Comparison of ENCODE assay signal across 10 mouse cellular contexts in the genomic region with DNA sequence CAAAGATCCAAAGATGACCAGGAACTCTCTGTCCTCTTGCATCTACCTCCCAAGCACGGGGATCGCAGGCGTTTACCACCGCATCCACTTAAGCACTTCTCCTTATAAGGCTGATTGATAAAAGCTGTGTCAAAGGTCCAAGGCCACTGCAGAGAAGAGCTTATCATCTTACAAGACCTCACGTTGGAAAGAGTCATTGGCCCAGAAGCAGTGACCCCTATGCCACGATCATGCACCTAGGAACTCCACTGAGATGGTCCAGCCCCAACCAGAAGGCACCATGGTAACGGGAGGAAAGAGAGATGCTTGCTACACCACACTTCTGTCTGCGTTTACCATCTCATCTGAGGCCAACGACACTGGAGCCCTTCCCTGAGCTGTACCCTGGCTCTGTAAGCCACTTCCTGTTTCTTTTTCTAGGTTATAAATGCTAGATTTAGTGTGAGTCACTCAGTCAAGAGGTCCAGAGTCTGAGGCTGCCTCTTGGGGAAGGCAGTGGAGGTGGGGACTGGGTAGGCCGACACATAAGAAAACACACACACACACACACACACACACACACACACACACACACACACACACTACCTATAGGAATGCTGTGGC.
A peak's percentile ranks its signal among the peaks of the same experiment; 100 is the strongest.
DNase-seq lines count a peak whose midpoint lies in the region; ATAC-seq and TF ChIP-seq lines count a peak whose summit lies in the region.
"Had no signal": no experiment of that assay in that cellular context is flagged by ENCODE, and none has a peak within 500 bp of the region (broad histone marks: within the 10 kb centered on the region; RNA-seq: fewer than 3 reads in every experiment).

No protein-coding gene starts in this region.

- H3K27me3 ChIP-seq in midbrain, embryonic 11.5 days (ENCODE audit: control insufficient read depth, insufficient read depth, low read length) = no peaks in the 10 kb centered on the region
- peaks cover 12% of the 10 kb centered on the region; the same call in 1 of the 2 replicates for H3K27me3 ChIP-seq in midbrain, embryonic 10.5 days (ENCODE audit: low read depth, poor library complexity, severe bottlenecking)
- no peaks in the 10 kb centered on the region for H3K27me3 ChIP-seq in myocyte (ENCODE audit: control insufficient read depth, insufficient read depth, insufficient read length)

- TF ChIP-seq POLR2A in embryonic fibroblast, embryonic 13.5 days (IDR thresholded peaks at IDR 0.05; ENCODE audit: low read depth, low read length) = no peak
- no peak for TF ChIP-seq POLR2A in myocyte (IDR thresholded peaks at IDR 0.05; ENCODE audit: insufficient read length, low read depth)

- no peak for TF ChIP-seq CTCF in embryonic fibroblast, embryonic 13.5 days (IDR thresholded peaks at IDR 0.05; ENCODE audit: borderline replicate concordance, insufficient read depth, low read length)

- H3K4me3 ChIP-seq in midbrain, embryonic 11.5 days (ENCODE audit: low read depth, low read length) = no peak overlapping the region
- no peak overlapping the region for H3K4me3 ChIP-seq in midbrain, embryonic 10.5 days
- H3K4me3 ChIP-seq in embryonic fibroblast, embryonic 13.5 days (ENCODE audit: insufficient read depth, low read length) = no peak overlapping the region
- no peak overlapping the region for H3K4me3 ChIP-seq in myocyte

- H3K27ac ChIP-seq in midbrain, embryonic 11.5 days (ENCODE audit: low read depth, low read length) = no peak overlapping the region
- H3K27ac ChIP-seq in midbrain, embryonic 10.5 days (replicated peaks) = no peak overlapping the region
- peak overlapping the region; percentile 7 for H3K27ac ChIP-seq in embryonic fibroblast, embryonic 13.5 days (ENCODE audit: insufficient read depth, low read length)

- peak; percentile 33 for DNase-seq in midbrain, embryonic 11.5 days (ENCODE audit: low spot score, missing footprints)
- DNase-seq in midbrain, embryonic 10.5 days (ENCODE audit: low spot score) = no peak
- peak; percentile 58 for DNase-seq in thymus, postnatal 4 days
- DNase-seq in Muller cell, postnatal 12 days (ENCODE audit: inconsistent ontology term) = no peak
- no peak for DNase-seq in testis, postnatal 14 days (ENCODE audit: low spot score)
- no peak for DNase-seq in right cerebral cortex, postnatal 10 days (ENCODE audit: low spot score in 2 of 2)

- no peak overlapping the region for H3K9ac ChIP-seq in midbrain, embryonic 11.5 days (ENCODE audit: low read length)

- ATAC-seq in midbrain, embryonic 11.5 days (ENCODE audit: low FRiP score) = no peak
- ATAC-seq: forebrain, embryonic 14.5 days; midbrain, embryonic 16.5 days had no signal

- WGBS in midbrain, embryonic 11.5 days = 83% methylated on average over 10 of the region's 10 CpGs
- 82% methylated on average over 10 of the region's 10 CpGs for WGBS in midbrain, embryonic 10.5 days

- no peaks in the 10 kb centered on the region for H3K9me3 ChIP-seq in midbrain, embryonic 11.5 days (ENCODE audit: control insufficient read depth, low read length)
- no peaks in the 10 kb centered on the region for H3K9me3 ChIP-seq in midbrain, embryonic 10.5 days (replicated peaks)

- no peak overlapping the region for H3K4me2 ChIP-seq in midbrain, embryonic 11.5 days
- H3K4me2 ChIP-seq in myocyte (ENCODE audit: low read depth) = peak overlapping the region; percentile 28

- no peaks in the 10 kb centered on the region for H3K79me2 ChIP-seq in myocyte (ENCODE audit: control insufficient read depth, insufficient read depth)

- no peaks in the 10 kb centered on the region for H3K36me3 ChIP-seq in midbrain, embryonic 11.5 days (ENCODE audit: control insufficient read depth, insufficient read depth, low read length)
- no peaks in the 10 kb centered on the region for H3K36me3 ChIP-seq in midbrain, embryonic 10.5 days
- H3K36me3 ChIP-seq in myocyte (ENCODE audit: control insufficient read depth, insufficient read depth) = no peaks in the 10 kb centered on the region

- H3ac ChIP-seq in myocyte (ENCODE audit: control insufficient read depth, insufficient read length) = no peak overlapping the region

- no peaks in the 10 kb centered on the region for H3K4me1 ChIP-seq in midbrain, embryonic 11.5 days (ENCODE audit: control insufficient read depth, insufficient read depth, low read length)
- H3K4me1 ChIP-seq in midbrain, embryonic 10.5 days = no peaks in the 10 kb centered on the region
- peaks cover 6% of the 10 kb centered on the region; the same call in 1 of the 2 replicates for H3K4me1 ChIP-seq in embryonic fibroblast, embryonic 13.5 days (ENCODE audit: control insufficient read depth, insufficient read depth, low read length)

TF ChIP-seq in myocyte, 11 proteins besides CTCF, POLR2A, EP300 and RAD21:
- TF ChIP-seq MAX (IDR thresholded peaks at IDR 0.05; ENCODE audit: low read depth) (no peak), TCF12 (IDR thresholded peaks at IDR 0.05; ENCODE audit: insufficient read depth, poor library complexity, severe bottlenecking) (no peak), SRF (IDR thresholded peaks at IDR 0.05; ENCODE audit: control insufficient read depth, insufficient read length, low read depth) (no peak), TCF3 (IDR thresholded peaks at IDR 0.05; ENCODE audit: insufficient read length, low read depth) (no peak), USF1 (IDR thresholded peaks at IDR 0.05; ENCODE audit: low read depth) (no peak), MYOG (IDR thresholded peaks at IDR 0.05; ENCODE audit: control insufficient read depth in 1 of 3, insufficient read depth in 1 of 3, insufficient read length in 2 of 3, low read depth in 2 of 3) (no peak), CEBPB (IDR thresholded peaks at IDR 0.05; ENCODE audit: insufficient read depth, poor library complexity, severe bottlenecking) (no peak), REST (IDR thresholded peaks at IDR 0.05; ENCODE audit: insufficient read depth, insufficient read length) (no peak), POLR2AphosphoS2 (IDR thresholded peaks at IDR 0.05; ENCODE audit: insufficient read length, low read depth) (no peak), E2F4 (IDR thresholded peaks at IDR 0.05; ENCODE audit: insufficient read depth) (no peak), MYOD1 (IDR thresholded peaks at IDR 0.05; ENCODE audit: control insufficient read depth in 1 of 3, insufficient read length in 2 of 3, low read depth in 2 of 3) (no peak)

Comparison
In these comparisons a context has a peak if more than half of its experiments do, and no peak if none do; other contexts are left out.
1. DNase-seq: peak in midbrain, embryonic 11.5 days (single experiment) and thymus, postnatal 4 days (single experiment); none in midbrain, embryonic 10.5 days (single experiment), Muller cell, postnatal 12 days (single experiment), testis, postnatal 14 days (single experiment) and right cerebral cortex, postnatal 10 days (0 of 2).